Mouse (Mus musculus) right cerebral cortex, adult 18-20 months (tissue): ENCODE results near the gene Gm10553.
A peak's percentile ranks its signal among the peaks of the same experiment; 100 is the strongest.
"Not testable (repeated sequence)": the region's sequence is repeated elsewhere in the genome, so short reads cannot be mapped to it uniquely, and the experiment has no call there.

ENCODE experiments used
- DNase-seq: peaks from one replicate; pipeline ENCODE4 v3.0.0; 2022; ENCODE audit warnings: mixed read lengths

Gm10553 gene

GRCm38 (mm10) chr1:85099864-85100263 is at the start of gene Gm10553:
Gm10553 (plus strand) TSS chr1:85100164.
- DNase-seq = not testable (repeated sequence)

- not testable (repeated sequence) for DNase-seq
Measured at GRCm38 (mm10) chr1:85071690-85072089, 28.3 kb upstream of the Gm10553 start.

- DNase-seq = not testable (repeated sequence)
Measured at GRCm38 (mm10) chr1:85073099-85073498, 26.9 kb upstream of the Gm10553 start.

- DNase-seq = not testable (repeated sequence)
Measured at GRCm38 (mm10) chr1:85084803-85085202, 15.2 kb upstream of the Gm10553 start.

- not testable (repeated sequence) for DNase-seq
Measured at GRCm38 (mm10) chr1:85086211-85086610, 13.8 kb upstream of the Gm10553 start.

- DNase-seq = not testable (repeated sequence)
Measured at GRCm38 (mm10) chr1:85092169-85092568, 7.8 kb upstream of the Gm10553 start.

GRCm38 (mm10) chr1:85093011-85093572 is 6.9 kb upstream of the Gm10553 start:
- DNase-seq = not testable (repeated sequence)

GRCm38 (mm10) chr1:85099081-85099480 is 883 bp upstream of the Gm10553 start:
- not testable (repeated sequence) for DNase-seq

GRCm38 (mm10) chr1:85101754-85102153 is 1.8 kb downstream of the Gm10553 start:
- not testable (repeated sequence) for DNase-seq

- DNase-seq = not testable (repeated sequence)
Measured at GRCm38 (mm10) chr1:85105336-85105735, 5.4 kb downstream of the Gm10553 start.

- DNase-seq = not testable (repeated sequence)
Measured at GRCm38 (mm10) chr1:85106013-85106412, 6.0 kb downstream of the Gm10553 start.

- not testable (repeated sequence) for DNase-seq
Measured at GRCm38 (mm10) chr1:85109753-85110152, 9.8 kb downstream of the Gm10553 start, which contains the start of gene A530032D15Rik. A530032D15Rik (minus strand) TSS chr1:85109853.

GRCm38 (mm10) chr1:85110876-85111275 is 10.9 kb downstream of the Gm10553 start:
- DNase-seq = not testable (repeated sequence)

GRCm38 (mm10) chr1:85111572-85111971 is 11.6 kb downstream of the Gm10553 start:
- DNase-seq = not testable (repeated sequence)

GRCm38 (mm10) chr1:85112266-85112665 is 12.3 kb downstream of the Gm10553 start:
- DNase-seq = not testable (repeated sequence)

- not testable (repeated sequence) for DNase-seq
Measured at GRCm38 (mm10) chr1:85112889-85113288, 12.9 kb downstream of the Gm10553 start.

- DNase-seq = not testable (repeated sequence)
Measured at GRCm38 (mm10) chr1:85114078-85114477, 14.1 kb downstream of the Gm10553 start.

- peak; percentile 52 for DNase-seq
Measured at GRCm38 (mm10) chr1:85114666-85115402, 14.9 kb downstream of the Gm10553 start.

GRCm38 (mm10) chr1:85117537-85117936 is 17.6 kb downstream of the Gm10553 start:
- not testable (repeated sequence) for DNase-seq

- DNase-seq = not testable (repeated sequence)
Measured at GRCm38 (mm10) chr1:85118341-85118740, 18.4 kb downstream of the Gm10553 start.

- DNase-seq = not testable (repeated sequence)
Measured at GRCm38 (mm10) chr1:85121841-85122240, 21.9 kb downstream of the Gm10553 start.

GRCm38 (mm10) chr1:85133671-85134070 is 33.7 kb downstream of the Gm10553 start:
- DNase-seq = not testable (repeated sequence)
